Mouse (Mus musculus) stomach, embryonic 15.5 days (tissue): Measurements from ENCODE around the gene C4bp. TPM values are rescaled to one million over a fixed set of nuclear protein-coding genes. Genes with fewer than 3 reads are reported as not detected.
A peak's percentile ranks its signal among the peaks of the same experiment; 100 is the strongest.

ENCODE experiments used
- ATAC-seq: fragments of 200-750 bp; cut with Nextera tagmentation; 2 replicates; pipeline ENCODE4 v1.8.0; 2017; ENCODE audit warnings: low read depth, moderate number of reproducible peaks, moderate TSS enrichment; ENCODE audit not compliant: insufficient read depth, low FRiP score
- H3K27ac ChIP-seq: fragments of 300-500 bp; sonication (generic); 2 replicates; pipeline ENCODE4 v1.5.1; 2015; ENCODE audit warnings: mild to moderate bottlenecking, inconsistent platforms
- H3K27me3 ChIP-seq: fragments of 300-500 bp; sonication (generic); replicated peaks from 2 replicates; pipeline ENCODE4 v1.6.1; 2015; ENCODE audit warnings: inconsistent platforms
- H3K36me3 ChIP-seq: fragments of 300-500 bp; sonication (generic); 2 replicates; pipeline ENCODE4 v1.6.1; 2015; ENCODE audit warnings: inconsistent platforms
- H3K4me1 ChIP-seq: fragments of 300-500 bp; sonication (generic); 2 replicates; pipeline ENCODE4 v1.6.1; 2015; ENCODE audit warnings: inconsistent platforms
- H3K4me2 ChIP-seq: fragments of 300-500 bp; sonication (generic); 2 replicates; pipeline ENCODE4 v1.6.1; 2015; ENCODE audit warnings: mild to moderate bottlenecking, inconsistent platforms
- H3K4me3 ChIP-seq: fragments of 300-500 bp; sonication (generic); replicated peaks from 2 replicates; pipeline ENCODE4 v1.5.1; 2015; ENCODE audit warnings: inconsistent platforms
- H3K9ac ChIP-seq: fragments of 300-500 bp; sonication (generic); 2 replicates; pipeline ENCODE4 v1.6.1; 2015; ENCODE audit warnings: inconsistent platforms
- H3K9me3 ChIP-seq: fragments of 300-500 bp; sonication (generic); 2 replicates; pipeline ENCODE4 v1.6.1; 2016; ENCODE audit warnings: inconsistent platforms
- WGBS: fragments of 180-500 bp; shearing (Covaris S2); methylation state at CpG from one replicate; pipeline ENCODE4 v1.1.7; 2015; 5-methylcytosine and 5-hydroxymethylcytosine counted together
- polyA plus RNA-seq: library from polyadenylated mRNA; unstranded; fragments of >200 nt; fragmentation: Nextera tagmentation; extraction: Ambion mirVana; gene quantifications from 2 replicates; pipeline ENCODE4 v1.2.1, GENCODE M21; 2015

The C4bp gene
- polyA plus RNA-seq, 1 experiment from 2014 or later: 0.90 TPM

DNA sequence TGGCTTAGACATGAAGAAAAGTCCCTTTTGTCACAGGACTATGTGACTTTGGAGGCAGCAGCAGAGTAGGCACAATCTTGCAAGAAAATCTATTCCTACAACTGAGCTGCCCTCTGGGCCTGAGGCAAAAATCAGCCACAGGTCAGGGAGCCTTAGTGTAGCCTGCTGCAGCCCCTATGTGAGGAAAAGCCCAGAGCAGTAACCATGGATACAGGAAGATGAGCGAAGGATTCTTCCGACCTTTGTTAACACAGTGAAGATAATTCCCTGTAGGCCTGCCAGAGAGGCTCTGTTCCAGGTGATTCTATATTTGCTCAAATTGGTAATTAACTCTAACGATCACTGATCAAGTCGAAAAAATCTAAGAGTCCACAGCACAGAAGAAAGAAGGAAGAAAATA is 17.3 kb downstream of the C4bp start:
- no peak overlapping the region for H3K4me2 ChIP-seq
- no peak overlapping the region for H3K4me3 ChIP-seq
- no peak overlapping the region for H3K27ac ChIP-seq
- ATAC-seq: no peak
- no peaks in the 10 kb centered on the region for H3K9me3 ChIP-seq
- no peaks in the 10 kb centered on the region for H3K36me3 ChIP-seq
- 59% methylated on average over 4 of the region's 4 CpGs for WGBS
- H3K27me3 ChIP-seq: no peaks in the 10 kb centered on the region
- H3K9ac ChIP-seq: no peak overlapping the region
- no peaks in the 10 kb centered on the region for H3K4me1 ChIP-seq

DNA sequence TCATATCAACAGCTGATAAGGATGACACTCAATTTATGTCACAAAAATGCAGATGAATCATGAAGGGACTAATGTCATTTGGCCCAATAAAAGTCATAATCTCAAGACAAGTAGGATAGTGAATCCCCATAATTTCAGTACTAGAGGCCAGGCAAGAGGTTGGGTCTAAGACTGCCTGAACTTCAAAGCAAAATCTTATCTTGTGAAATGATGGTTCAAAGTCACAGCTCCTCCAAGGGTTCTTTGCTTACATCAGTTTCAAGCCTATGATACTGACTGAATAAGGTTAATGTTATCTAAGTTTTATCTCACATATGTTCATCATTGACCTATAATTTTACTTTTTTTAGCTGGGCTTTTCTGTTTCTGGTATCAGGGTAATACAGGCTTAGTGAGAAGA is 20.5 kb downstream of the C4bp start:
- no peak for ATAC-seq
- no peak overlapping the region for H3K4me2 ChIP-seq
- no peaks in the 10 kb centered on the region for H3K4me1 ChIP-seq
- no peaks in the 10 kb centered on the region for H3K27me3 ChIP-seq
- H3K27ac ChIP-seq: no peak overlapping the region
- H3K9ac ChIP-seq: no peak overlapping the region
- no peaks in the 10 kb centered on the region for H3K36me3 ChIP-seq
- H3K9me3 ChIP-seq: no peaks in the 10 kb centered on the region
- no peak overlapping the region for H3K4me3 ChIP-seq

DNA sequence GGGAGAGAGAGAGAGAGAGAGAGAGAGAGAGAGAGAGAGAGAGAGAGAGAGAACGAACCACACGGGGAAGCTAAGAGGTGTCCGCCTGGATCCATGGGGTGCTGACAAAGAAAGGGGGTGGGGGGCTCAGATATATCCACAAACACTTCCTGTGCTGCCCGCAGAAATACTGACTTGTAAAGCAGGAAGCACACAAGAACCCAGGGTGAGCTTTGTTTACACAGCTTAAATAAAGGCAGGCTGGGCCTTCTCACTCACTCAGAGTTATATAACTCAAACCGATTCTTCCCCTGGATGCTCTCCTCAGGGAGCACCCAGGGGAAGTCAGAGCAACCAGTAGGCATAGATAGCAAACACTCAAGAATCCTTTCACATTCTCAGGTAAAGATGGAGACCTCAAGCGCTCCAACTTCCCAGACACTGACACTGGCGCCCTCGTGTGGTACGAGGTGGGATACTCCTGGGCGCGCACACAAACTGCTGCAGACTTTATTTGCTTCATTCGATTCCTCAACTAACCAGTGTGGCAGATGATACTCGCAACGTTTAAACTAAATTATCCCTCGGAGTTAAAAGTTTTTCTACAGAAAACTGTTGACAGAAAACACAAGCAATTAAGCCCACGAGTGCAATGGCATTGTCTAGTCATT is 27.5 kb downstream of the C4bp start:
- H3K4me3 ChIP-seq: peak overlapping the region; percentile 17; the same call in 1 of the 2 replicates
- H3K27ac ChIP-seq: no peak overlapping the region
- H3K27me3 ChIP-seq: no peaks in the 10 kb centered on the region
- H3K36me3 ChIP-seq: no peaks in the 10 kb centered on the region
- H3K4me1 ChIP-seq: no peaks in the 10 kb centered on the region; the same call in 1 of the 2 replicates
- 24% methylated on average over 16 of the region's 16 CpGs for WGBS
- no peaks in the 10 kb centered on the region for H3K9me3 ChIP-seq
- H3K9ac ChIP-seq: no peak overlapping the region
- peak; percentile 39; the same call in 1 of the 2 replicates for ATAC-seq
- peak overlapping the region; percentile 36 for H3K4me2 ChIP-seq

DNA sequence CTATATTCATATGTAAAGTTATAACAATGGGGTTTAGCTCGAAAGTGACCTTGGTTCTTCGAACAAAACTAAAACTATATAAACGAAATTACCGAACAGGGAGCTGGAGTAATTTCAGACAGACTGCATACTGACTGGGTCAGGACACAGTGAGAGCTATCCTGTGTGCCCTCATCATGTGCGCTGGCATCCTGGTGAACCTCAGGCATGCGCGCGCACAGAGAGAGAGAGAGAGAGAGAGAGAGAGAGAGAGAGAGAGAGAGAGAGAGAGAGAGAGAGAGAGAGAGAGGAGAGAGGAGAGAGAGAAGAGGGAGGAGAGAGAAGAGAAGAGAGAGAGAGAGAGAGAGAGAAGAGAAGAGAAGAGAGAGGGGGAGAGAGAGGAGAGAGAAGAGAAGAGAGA is 28.1 kb downstream of the C4bp start:
- Histone ChIP-seq H3K4me1 (no peaks in the 10 kb centered on the region; the same call in 1 of the 2 replicates), H3K27ac (no peak overlapping the region), H3K4me3 (no peak overlapping the region), H3K27me3 (no peaks in the 10 kb centered on the region), H3K9ac (no peak overlapping the region), H3K4me2 (no peak overlapping the region), H3K36me3 (no peaks in the 10 kb centered on the region), H3K9me3 (no peaks in the 10 kb centered on the region)
- no peak for ATAC-seq
- 75% methylated on average over 8 of the region's 8 CpGs for WGBS

GRCm38 (mm10) chr1:130629521-130629920 is 31.9 kb downstream of the C4bp start, which contains the start of gene Zp3r:
Gene Zp3r (minus strand): TSS chr1:130629621.
- no peaks in the 10 kb centered on the region; the same call in 1 of the 2 replicates for H3K4me1 ChIP-seq
- H3K4me2 ChIP-seq: no peak within 1 kb of the TSS
- WGBS: 94% methylated on average over 2 of the region's 2 CpGs
- no peaks in the 10 kb centered on the region for H3K36me3 ChIP-seq
- H3K27me3 ChIP-seq: no peaks in the 10 kb centered on the region
- ATAC-seq: no peak
- no peak within 1 kb of the TSS for H3K27ac ChIP-seq
- H3K4me3 ChIP-seq: no peak within 1 kb of the TSS
- H3K9me3 ChIP-seq: no peaks in the 10 kb centered on the region
- H3K9ac ChIP-seq: no peak within 1 kb of the TSS

DNA sequence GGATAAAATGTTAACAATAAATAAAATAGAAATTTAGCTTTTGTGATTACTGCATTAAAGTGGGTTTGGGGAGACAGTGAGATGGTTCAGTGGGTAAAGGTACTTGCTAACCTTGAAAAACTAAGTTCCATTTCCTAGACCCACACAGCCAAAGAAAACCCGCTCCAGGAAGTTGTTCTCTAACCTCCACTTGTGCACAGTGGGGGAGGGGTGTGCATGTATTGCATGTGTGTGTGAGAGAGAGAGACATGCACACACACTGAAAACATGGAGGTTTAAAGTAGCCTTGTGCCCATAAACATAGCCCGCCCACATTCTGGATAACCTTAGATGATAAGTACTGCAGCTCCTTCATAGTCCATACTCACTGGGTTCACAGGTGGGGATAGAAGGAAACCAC is 65.1 kb downstream of the C4bp start:
- Histone ChIP-seq H3K4me1 (no peaks in the 10 kb centered on the region), H3K36me3 (no peaks in the 10 kb centered on the region), H3K27me3 (no peaks in the 10 kb centered on the region), H3K4me2 (no peak overlapping the region), H3K9ac (no peak overlapping the region), H3K27ac (no peak overlapping the region), H3K4me3 (no peak overlapping the region), H3K9me3 (no peaks in the 10 kb centered on the region)
- 86% methylated on average over 2 of the region's 2 CpGs for WGBS
- no peak for ATAC-seq

DNA sequence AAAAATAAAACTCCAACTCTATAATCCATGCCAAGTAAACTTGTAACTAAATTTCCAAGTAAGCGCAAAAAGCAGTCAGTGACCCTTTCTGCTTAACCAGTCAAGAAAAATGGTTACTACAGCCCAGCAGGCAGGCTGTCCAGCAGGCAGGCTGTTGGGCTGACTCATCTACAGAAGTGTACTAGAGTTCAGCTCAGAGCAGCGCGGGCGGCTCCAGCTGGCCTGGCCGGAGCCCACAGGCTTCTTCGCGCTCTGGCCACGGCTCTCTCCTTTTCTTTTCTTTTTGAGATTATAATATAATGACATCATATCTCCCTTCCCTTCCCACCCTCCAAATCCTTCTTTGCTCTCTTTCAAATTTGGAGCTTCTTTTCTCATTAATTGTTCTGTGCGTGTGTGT is 72.8 kb downstream of the C4bp start:
- Histone ChIP-seq H3K27ac (no peak overlapping the region), H3K4me1 (no peaks in the 10 kb centered on the region), H3K27me3 (no peaks in the 10 kb centered on the region), H3K9me3 (no peaks in the 10 kb centered on the region), H3K36me3 (no peaks in the 10 kb centered on the region), H3K4me3 (no peak overlapping the region), H3K9ac (no peak overlapping the region), H3K4me2 (no peak overlapping the region)
- WGBS: 65% methylated on average over 9 of the region's 9 CpGs
- ATAC-seq: no peak

Other genes starting within 250 kb of the C4bp start
- gene Cd55b, start 238.6 kb downstream of the C4bp start, polyA plus RNA-seq: 0.27 TPM in 1 of 2 replicates, not detected in the other
- gene Cd55, start 198.9 kb downstream of the C4bp start, polyA plus RNA-seq: 43.4 TPM in 2 replicates
- 0.12 and 0.18 TPM in 2 replicates for gene Zp3r, start 32.0 kb downstream of the C4bp start, polyA plus RNA-seq
- gene Gm29427, start 54.2 kb upstream of the C4bp start, polyA plus RNA-seq: not detected in 2 replicates
- gene Yod1, start 55.7 kb upstream of the C4bp start, polyA plus RNA-seq: 14.1 and 15.1 TPM in 2 replicates
- gene Pfkfb2, start 67.6 kb upstream of the C4bp start, polyA plus RNA-seq: 10.1 and 10.9 TPM in 2 replicates
- 32.3 and 36.7 TPM in 2 replicates for gene AA986860, start 70.3 kb upstream of the C4bp start, polyA plus RNA-seq
- 0.17 and 0.22 TPM in 2 replicates for gene Fcamr, start 139.3 kb upstream of the C4bp start, polyA plus RNA-seq
- gene Pigr, start 165.1 kb upstream of the C4bp start, polyA plus RNA-seq: 0.36 and 0.48 TPM in 2 replicates
- gene Fcmr, start 204.0 kb upstream of the C4bp start, polyA plus RNA-seq: 0.40 and 0.53 TPM in 2 replicates
- not detected in 2 replicates for gene Il24, start 225.8 kb upstream of the C4bp start, polyA plus RNA-seq
- gene Il20, start 249.8 kb upstream of the C4bp start, polyA plus RNA-seq: not detected in 2 replicates